Mouse (Mus musculus): ENCODE measurements at regions not wholly inside any gene's neighbourhood (a gene's known extent, or its start where the extent isn't known, plus 50 kb on each side); places are given as distances from the start of the nearest gene placed in this dataset.

DNA sequence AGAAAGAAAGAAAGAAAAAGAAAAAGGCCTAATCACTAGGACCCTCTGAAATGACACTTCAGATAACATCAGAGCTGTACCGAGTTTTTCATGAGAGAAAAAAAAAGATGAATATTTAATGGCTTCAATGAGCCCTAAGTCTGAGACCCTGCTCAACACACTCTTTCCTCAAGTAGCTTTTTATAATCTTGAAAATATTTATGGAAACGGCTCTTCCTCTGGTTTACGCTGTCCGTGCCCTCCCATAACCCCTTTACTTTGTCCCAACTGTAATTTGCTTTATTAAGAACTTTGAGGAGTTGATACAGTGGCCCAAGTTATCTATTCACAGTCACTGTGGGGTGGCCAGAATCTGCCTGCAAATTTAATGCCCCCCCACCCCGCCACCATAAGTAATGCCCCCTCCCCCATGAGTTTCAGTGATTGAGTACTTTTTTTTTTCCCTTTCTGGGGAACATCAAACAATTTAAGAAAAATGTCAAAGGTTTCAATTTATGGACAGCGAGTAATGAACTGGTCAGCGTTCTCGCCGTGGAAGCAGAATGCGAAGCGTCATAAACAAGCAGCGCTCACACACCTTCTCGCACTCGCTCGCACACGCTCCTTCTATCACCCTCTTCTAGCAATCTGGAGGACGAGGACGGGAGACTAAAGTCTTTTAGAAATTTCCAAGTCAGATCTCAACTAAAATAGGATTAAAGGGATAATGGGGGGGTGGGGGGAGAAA lies 316.3 kb downstream of the Med13l start:
- Histone ChIP-seq H3K4me1 (ENCODE audit: control insufficient read depth, insufficient read depth, low read length) (no peaks in the 10 kb centered on the region), H3K4me3 (ENCODE audit: low read depth, low read length) (peak overlapping the region; percentile 37), H3K4me2 (ENCODE audit: low read depth, low read length) (peak overlapping the region; percentile 67), H3K27me3 (replicated peaks; ENCODE audit: control insufficient read depth, insufficient read depth, low read length) (peaks cover 32% of the 10 kb centered on the region), H3K9ac (ENCODE audit: low read depth, low read length) (peak overlapping the region; percentile 56), H3K9me3 (ENCODE audit: control insufficient read depth, low read length) (no peaks in the 10 kb centered on the region), H3K36me3 (ENCODE audit: control insufficient read depth, insufficient read depth, low read length) (no peaks in the 10 kb centered on the region), H3K27ac (replicated peaks; ENCODE audit: low read depth, low read length) (peak overlapping the region; percentile 71)
- no peak for DNase-seq (ENCODE audit: low spot score)
- ATAC-seq (ENCODE audit: low read depth), result no peak
- WGBS, result 12% methylated on average over 18 of the region's 18 CpGs

DNA sequence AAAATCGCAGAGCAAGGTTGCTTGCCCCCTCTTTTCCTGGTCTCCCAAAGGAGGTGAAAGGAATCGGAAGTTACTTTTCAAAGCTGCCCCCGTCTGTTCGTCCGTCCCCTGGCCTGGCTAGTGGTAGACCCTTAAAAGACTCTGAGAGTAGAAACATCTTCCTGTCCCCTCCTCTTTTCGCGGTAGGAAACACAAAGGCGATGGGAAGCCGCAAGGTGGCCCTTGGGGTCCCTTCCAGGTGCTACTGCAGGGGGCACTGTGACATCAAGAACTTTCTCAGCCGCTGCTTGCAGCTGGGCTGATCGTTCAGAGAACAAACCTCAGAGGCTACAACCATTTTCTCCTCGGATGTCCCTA lies 316.8 kb downstream of the Med13l start:
- WGBS, result 0% methylated on average over 12 of the region's 12 CpGs
- peak overlapping the region; percentile 37 for H3K4me3 ChIP-seq (ENCODE audit: low read depth, low read length)
- ATAC-seq (ENCODE audit: low read depth) (peak; percentile 55; the same call in 1 of the 2 replicates), DNase-seq (ENCODE audit: low spot score) (peak; percentile 90)
- H3K4me2 ChIP-seq (ENCODE audit: low read depth, low read length), result peak overlapping the region; percentile 67
- H3K27me3 ChIP-seq (replicated peaks; ENCODE audit: control insufficient read depth, insufficient read depth, low read length), result peaks cover 32% of the 10 kb centered on the region
- no peaks in the 10 kb centered on the region for H3K36me3 ChIP-seq (ENCODE audit: control insufficient read depth, insufficient read depth, low read length)
- no peaks in the 10 kb centered on the region for H3K4me1 ChIP-seq (ENCODE audit: control insufficient read depth, insufficient read depth, low read length)
- peak overlapping the region; percentile 56 for H3K9ac ChIP-seq (ENCODE audit: low read depth, low read length)
- H3K9me3 ChIP-seq (ENCODE audit: control insufficient read depth, low read length), result no peaks in the 10 kb centered on the region
- peak overlapping the region; percentile 71 for H3K27ac ChIP-seq (replicated peaks; ENCODE audit: low read depth, low read length)

DNA sequence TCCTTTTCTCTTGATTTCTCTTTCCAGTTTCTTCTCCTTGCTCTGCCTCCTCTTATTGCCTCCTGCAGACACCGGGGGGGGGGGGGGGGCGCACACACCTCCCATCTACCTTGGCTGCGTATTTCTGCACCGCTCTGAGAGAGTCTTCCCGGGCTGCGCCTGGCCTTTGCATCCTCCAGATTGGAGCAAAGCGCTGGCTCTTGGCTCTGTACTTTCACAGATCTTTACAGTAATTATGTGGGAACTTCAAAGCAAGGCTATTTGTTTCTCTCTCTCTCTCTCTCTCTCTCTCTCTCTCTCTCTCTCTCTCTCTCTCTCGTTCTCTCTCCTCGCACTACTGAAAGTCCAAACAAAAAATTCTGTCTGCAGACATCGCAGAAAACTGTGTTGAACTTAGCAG lies 317.4 kb downstream of the Med13l start:
- peak; percentile 35 for DNase-seq (ENCODE audit: low spot score)
- peak overlapping the region; percentile 67 for H3K4me2 ChIP-seq (ENCODE audit: low read depth, low read length)
- 20% methylated on average over 10 of the region's 10 CpGs for WGBS

DNA sequence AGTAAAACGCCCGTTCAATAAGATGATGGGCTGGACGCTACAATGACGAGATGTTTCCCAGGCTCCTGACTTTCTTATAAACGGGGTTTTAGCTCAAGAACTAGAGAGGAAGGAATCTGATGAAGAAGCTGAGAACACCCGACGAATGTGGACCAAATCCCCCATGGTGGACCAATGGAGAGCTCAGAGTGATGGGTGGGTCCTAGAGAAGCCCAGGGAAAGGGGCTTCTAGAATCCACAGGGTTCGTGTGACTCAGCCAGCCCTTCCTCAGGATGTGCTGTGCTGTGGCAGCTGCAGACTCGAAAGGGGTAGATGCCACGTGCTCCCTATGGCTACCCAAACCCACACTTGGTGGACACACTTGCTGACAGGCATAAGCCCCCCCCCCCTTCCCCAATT lies 318.2 kb downstream of the Med13l start:
- no peaks in the 10 kb centered on the region for H3K36me3 ChIP-seq (ENCODE audit: control insufficient read depth, insufficient read depth, low read length)
- H3K27me3 ChIP-seq (replicated peaks; ENCODE audit: control insufficient read depth, insufficient read depth, low read length), result peaks cover 30% of the 10 kb centered on the region
- H3K9ac ChIP-seq (ENCODE audit: low read depth, low read length), result no peak overlapping the region
- WGBS, result 40% methylated on average over 10 of the region's 10 CpGs
- DNase-seq (ENCODE audit: low spot score) (no peak), ATAC-seq (ENCODE audit: low read depth) (no peak)
- H3K27ac ChIP-seq (replicated peaks; ENCODE audit: low read depth, low read length), result no peak overlapping the region
- no peak overlapping the region for H3K4me3 ChIP-seq (ENCODE audit: low read depth, low read length)
- H3K4me1 ChIP-seq (ENCODE audit: control insufficient read depth, insufficient read depth, low read length), result no peaks in the 10 kb centered on the region
- no peaks in the 10 kb centered on the region for H3K9me3 ChIP-seq (ENCODE audit: control insufficient read depth, low read length)
- H3K4me2 ChIP-seq (ENCODE audit: low read depth, low read length), result no peak overlapping the region; the same call in 1 of the 2 replicates

More for the DNA sequence above, 317.4 kb downstream of the Med13l start:
- no peak for ATAC-seq (ENCODE audit: low read depth)
- H3K27me3 ChIP-seq (replicated peaks; ENCODE audit: control insufficient read depth, insufficient read depth, low read length), result peaks cover 32% of the 10 kb centered on the region
- H3K4me1 ChIP-seq (ENCODE audit: control insufficient read depth, insufficient read depth, low read length), result no peaks in the 10 kb centered on the region
- peak overlapping the region; percentile 37; the same call in 1 of the 2 replicates for H3K4me3 ChIP-seq (ENCODE audit: low read depth, low read length)
- H3K9me3 ChIP-seq (ENCODE audit: control insufficient read depth, low read length), result no peaks in the 10 kb centered on the region
- H3K9ac ChIP-seq (ENCODE audit: low read depth, low read length), result peak overlapping the region; percentile 56; the same call in 1 of the 2 replicates
- no peaks in the 10 kb centered on the region for H3K36me3 ChIP-seq (ENCODE audit: control insufficient read depth, insufficient read depth, low read length)
- H3K27ac ChIP-seq (replicated peaks; ENCODE audit: low read depth, low read length), result peak overlapping the region; percentile 61

DNA sequence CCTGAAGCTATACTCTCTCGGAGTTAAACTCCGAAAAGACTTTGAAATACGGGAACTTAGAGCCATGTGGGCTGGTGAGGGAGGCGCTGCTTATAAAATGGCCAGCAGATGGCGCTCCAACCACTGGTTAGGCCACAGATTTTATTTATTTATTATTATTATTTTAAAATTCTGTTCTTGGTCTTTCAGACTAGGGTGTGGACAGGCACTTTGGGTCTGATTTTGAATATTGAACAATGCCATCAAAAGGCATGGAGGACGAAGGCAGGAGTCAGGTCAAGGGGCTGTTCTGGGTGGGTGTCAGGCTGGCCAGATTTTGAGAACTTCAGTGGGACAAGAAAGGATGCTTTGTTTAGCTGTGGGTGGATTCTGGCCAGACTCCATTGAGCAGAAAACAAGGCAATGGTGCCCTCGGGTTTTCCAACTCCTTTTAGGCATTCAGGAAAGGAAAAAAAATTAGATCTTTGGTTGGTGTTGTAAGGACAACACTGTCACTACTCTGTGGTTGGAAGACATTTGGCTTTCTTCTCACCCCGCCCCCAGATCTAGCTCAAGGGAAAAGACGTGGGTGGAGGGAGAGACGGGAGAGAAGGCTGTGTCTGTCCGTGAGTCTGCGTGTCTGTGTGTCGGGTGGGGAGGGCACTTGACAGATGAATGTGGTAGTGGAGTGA lies 319.5 kb downstream of the Med13l start:
- no peaks in the 10 kb centered on the region for H3K36me3 ChIP-seq (ENCODE audit: control insufficient read depth, insufficient read depth, low read length)
- H3K27ac ChIP-seq (replicated peaks; ENCODE audit: low read depth, low read length), result peak overlapping the region; percentile 30
- 6% methylated on average over 13 of the region's 13 CpGs for WGBS
- H3K4me3 ChIP-seq (ENCODE audit: low read depth, low read length), result no peak overlapping the region
- H3K4me1 ChIP-seq (ENCODE audit: control insufficient read depth, insufficient read depth, low read length), result no peaks in the 10 kb centered on the region
- peak overlapping the region; percentile 21 for H3K4me2 ChIP-seq (ENCODE audit: low read depth, low read length)
- ATAC-seq (ENCODE audit: low read depth) (peak; percentile 58), DNase-seq (ENCODE audit: low spot score) (peak; percentile 89)
- H3K9ac ChIP-seq (ENCODE audit: low read depth, low read length), result no peak overlapping the region
- no peaks in the 10 kb centered on the region for H3K9me3 ChIP-seq (ENCODE audit: control insufficient read depth, low read length)
- H3K27me3 ChIP-seq (replicated peaks; ENCODE audit: control insufficient read depth, insufficient read depth, low read length), result peaks cover 26% of the 10 kb centered on the region

DNA sequence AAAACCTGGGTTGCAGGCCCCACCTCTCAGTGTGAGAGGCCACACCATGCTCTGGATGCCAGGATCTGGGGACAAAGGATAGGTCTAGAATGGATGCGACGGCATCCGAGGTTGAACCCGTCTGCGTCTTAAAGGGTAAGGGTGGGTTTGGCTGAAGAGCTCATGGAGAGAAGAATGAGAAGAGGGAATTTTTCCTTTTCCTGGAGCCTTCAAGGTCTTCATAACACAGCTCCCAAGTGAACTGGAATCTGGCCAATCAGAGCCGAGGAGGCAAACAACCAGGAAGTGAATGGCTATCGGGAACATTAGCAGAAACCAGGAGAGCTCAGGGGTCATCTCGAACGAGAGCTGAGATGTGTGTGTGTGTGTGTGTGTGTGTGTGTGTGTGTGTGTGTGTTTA lies 320.1 kb downstream of the Med13l start:
- H3K36me3 ChIP-seq (ENCODE audit: control insufficient read depth, insufficient read depth, low read length), result no peaks in the 10 kb centered on the region
- peak overlapping the region; percentile 21; the same call in 1 of the 2 replicates for H3K4me2 ChIP-seq (ENCODE audit: low read depth, low read length)
- WGBS, result 47% methylated on average over 9 of the region's 9 CpGs
- H3K9me3 ChIP-seq (ENCODE audit: control insufficient read depth, low read length), result no peaks in the 10 kb centered on the region
- DNase-seq (ENCODE audit: low spot score) (peak; percentile 64), ATAC-seq (ENCODE audit: low read depth) (peak; percentile 2; the same call in 1 of the 2 replicates)
- peaks cover 26% of the 10 kb centered on the region for H3K27me3 ChIP-seq (replicated peaks; ENCODE audit: control insufficient read depth, insufficient read depth, low read length)
- no peaks in the 10 kb centered on the region for H3K4me1 ChIP-seq (ENCODE audit: control insufficient read depth, insufficient read depth, low read length)
- H3K27ac ChIP-seq (replicated peaks; ENCODE audit: low read depth, low read length), result peak overlapping the region; percentile 30; the same call in 1 of the 2 replicates
- H3K4me3 ChIP-seq (ENCODE audit: low read depth, low read length), result no peak overlapping the region
- no peak overlapping the region for H3K9ac ChIP-seq (ENCODE audit: low read depth, low read length)

DNA sequence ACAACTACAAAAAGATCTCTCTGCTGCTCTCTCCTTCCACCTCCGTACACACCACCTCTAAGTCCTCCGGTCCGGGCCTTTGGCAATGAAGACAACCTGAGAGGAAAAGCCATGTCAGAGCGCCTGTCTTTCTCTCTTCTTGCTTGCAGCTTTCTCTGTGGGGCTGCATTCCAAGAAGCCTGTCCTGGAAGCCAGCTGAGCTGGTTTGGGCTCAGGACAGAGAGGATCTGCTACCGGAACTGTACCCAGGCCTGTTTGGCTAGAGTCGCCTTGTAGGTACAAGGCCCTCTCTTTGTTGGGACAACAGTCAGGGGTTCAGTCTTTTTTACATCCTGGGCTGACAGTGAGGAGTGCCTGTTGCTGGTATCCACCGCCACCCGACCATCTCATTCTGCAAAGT lies 321.4 kb downstream of the Med13l start:
- no peak overlapping the region for H3K4me2 ChIP-seq (ENCODE audit: low read depth, low read length)
- H3K4me1 ChIP-seq (ENCODE audit: control insufficient read depth, insufficient read depth, low read length), result no peaks in the 10 kb centered on the region
- H3K27me3 ChIP-seq (replicated peaks; ENCODE audit: control insufficient read depth, insufficient read depth, low read length), result peaks cover 21% of the 10 kb centered on the region
- H3K4me3 ChIP-seq (ENCODE audit: low read depth, low read length), result no peak overlapping the region
- H3K27ac ChIP-seq (replicated peaks; ENCODE audit: low read depth, low read length), result no peak overlapping the region
- 88% methylated on average over 8 of the region's 8 CpGs for WGBS
- DNase-seq (ENCODE audit: low spot score), result no peak
- H3K9me3 ChIP-seq (ENCODE audit: control insufficient read depth, low read length), result no peaks in the 10 kb centered on the region
- ATAC-seq (ENCODE audit: low read depth), result no peak
- H3K9ac ChIP-seq (ENCODE audit: low read depth, low read length), result no peak overlapping the region
- H3K36me3 ChIP-seq (ENCODE audit: control insufficient read depth, insufficient read depth, low read length), result no peaks in the 10 kb centered on the region

DNA sequence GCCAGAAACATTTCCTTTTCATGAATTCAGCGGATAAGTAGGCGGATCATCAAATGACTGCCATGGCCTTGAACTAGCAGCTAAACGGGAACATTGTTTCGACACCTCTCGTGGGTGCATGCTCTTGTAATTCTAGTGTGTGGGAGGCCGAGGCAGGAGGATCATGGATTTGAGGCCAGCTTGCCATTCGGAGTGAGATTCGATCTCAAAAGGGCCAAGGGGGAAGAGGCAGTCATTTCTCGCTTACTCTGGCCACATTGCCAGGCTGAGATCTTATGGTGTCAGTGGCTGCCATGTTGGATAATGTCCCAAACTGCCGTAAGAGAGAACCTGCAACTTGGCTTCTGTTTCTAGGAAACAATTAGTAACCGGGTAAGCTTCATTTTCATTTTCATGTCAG lies 327.7 kb downstream of the Med13l start:
- WGBS, result 92% methylated on average over 11 of the region's 11 CpGs
- ATAC-seq (ENCODE audit: low read depth) (no peak), DNase-seq (ENCODE audit: low spot score) (no peak)
- H3K27ac ChIP-seq (replicated peaks; ENCODE audit: low read depth, low read length), result no peak overlapping the region
- no peaks in the 10 kb centered on the region for H3K36me3 ChIP-seq (ENCODE audit: control insufficient read depth, insufficient read depth, low read length)
- H3K9me3 ChIP-seq (ENCODE audit: control insufficient read depth, low read length), result no peaks in the 10 kb centered on the region
- H3K4me1 ChIP-seq (ENCODE audit: control insufficient read depth, insufficient read depth, low read length), result peaks cover 10% of the 10 kb centered on the region; the same call in 1 of the 2 replicates
- H3K4me3 ChIP-seq (ENCODE audit: low read depth, low read length), result no peak overlapping the region
- no peak overlapping the region for H3K4me2 ChIP-seq (ENCODE audit: low read depth, low read length)
- no peaks in the 10 kb centered on the region for H3K27me3 ChIP-seq (replicated peaks; ENCODE audit: control insufficient read depth, insufficient read depth, low read length)
- H3K9ac ChIP-seq (ENCODE audit: low read depth, low read length), result no peak overlapping the region

Data from embryonic facial prominence, embryonic 14.5 days (tissue).